Mouse (Mus musculus) C2C12 (cell line): Measurements from ENCODE around the gene Megf8.

ENCODE experiments used
- CTCF ChIP-seq: IDR thresholded peaks from one replicate; pipeline ENCODE4 v1.5.1; 2011; ENCODE audit not compliant: control insufficient read depth, insufficient read depth, insufficient read length
- MAX ChIP-seq: IDR thresholded peaks from one replicate; pipeline ENCODE4 v1.6.1; 2011; ENCODE audit warnings: mild to moderate bottlenecking, control low read depth
- MYOG ChIP-seq: IDR thresholded peaks from one replicate; pipeline ENCODE4 v1.6.1; 2011; ENCODE audit not compliant: control insufficient read depth, insufficient read length; ENCODE audit errors: extremely low read depth
- USF1 ChIP-seq: IDR thresholded peaks from one replicate; pipeline ENCODE4 v1.6.1; 2011; ENCODE audit warnings: low read depth, mild to moderate bottlenecking, control low read depth, moderate library complexity

DNA sequence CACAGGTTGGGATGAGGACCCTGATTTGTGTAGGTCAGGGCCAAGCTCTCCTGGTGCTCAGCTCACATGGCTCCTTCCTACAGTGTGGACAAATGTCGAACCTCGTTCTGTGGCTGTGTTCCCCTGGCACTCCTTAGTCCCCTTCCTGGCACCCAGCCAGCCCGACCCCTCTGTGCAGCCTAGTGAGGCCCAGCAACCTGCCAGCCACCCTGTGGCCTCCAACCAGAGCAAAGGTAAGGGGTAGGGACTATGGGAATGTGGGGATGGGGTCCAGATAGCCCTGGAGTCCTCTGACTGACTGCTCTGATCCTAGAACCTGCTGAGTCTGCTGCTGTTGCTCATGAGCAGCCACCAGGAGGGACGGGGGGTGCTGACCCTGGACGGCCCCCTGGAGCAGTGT is 32.2 kb upstream of the Megf8 start:
- TF ChIP-seq CTCF = no peak
- no peak for TF ChIP-seq USF1
- TF ChIP-seq MAX = no peak
- no peak for TF ChIP-seq MYOG
